ENCODE assay signal across 9 mouse cellular contexts in the genomic region with DNA sequence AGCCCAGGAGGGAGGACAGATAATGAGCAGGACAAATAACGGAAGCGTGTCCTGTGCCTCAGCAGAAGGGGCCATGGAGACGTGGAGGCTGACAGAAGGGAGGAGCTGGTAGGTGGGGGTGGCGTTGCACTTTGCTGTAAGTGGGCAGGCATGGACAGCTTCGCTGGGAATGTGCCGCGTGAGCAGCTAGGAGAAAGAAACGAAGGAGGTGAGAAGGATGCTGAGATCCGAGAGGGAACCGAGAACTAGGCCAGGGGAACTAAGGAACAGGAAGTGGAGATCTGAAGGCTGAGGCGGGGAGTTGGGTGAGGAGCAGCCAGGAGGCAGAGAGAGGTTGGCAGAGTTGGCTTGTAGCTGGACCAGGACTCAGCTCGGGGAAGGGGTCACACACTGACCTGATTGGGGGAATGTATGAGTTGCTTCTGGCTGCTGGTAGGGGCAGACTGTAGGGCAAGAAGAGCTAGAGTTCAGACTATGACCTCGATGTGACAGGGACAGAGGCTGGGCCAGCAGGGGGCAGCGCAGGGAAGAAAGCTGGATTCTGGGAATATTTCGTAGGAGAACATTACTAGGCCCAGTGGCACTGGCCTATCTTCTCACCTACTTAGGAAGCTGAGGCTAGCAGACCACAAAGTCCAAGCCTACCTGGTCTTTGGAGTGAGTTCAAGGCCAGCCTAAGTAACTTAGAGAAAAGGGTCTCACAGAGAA. TPM values are rescaled to one million over a fixed set of nuclear protein-coding genes. Genes with fewer than 3 reads are reported as not detected.
DNase-seq lines count a peak whose midpoint lies in the region; ATAC-seq and TF ChIP-seq lines count a peak whose summit lies in the region.
"Had no signal": no experiment of that assay in that cellular context is flagged by ENCODE, and none has a peak within 500 bp of the region (broad histone marks: within the 10 kb centered on the region; RNA-seq: fewer than 3 reads in every experiment).

No protein-coding gene starts in this region.

- H3K27ac ChIP-seq in cortical plate, adult 2 months (ENCODE audit: insufficient read depth, low read length), result no peak overlapping the region
- no peak overlapping the region for H3K27ac ChIP-seq in midbrain, embryonic 11.5 days (ENCODE audit: low read depth, low read length)

- DNase-seq in cerebellum, adult 8-10 months, result peak; percentile 65
- no peak for DNase-seq in cerebellum, adult 11 months
- DNase-seq in right cerebral cortex, adult 2 months (ENCODE audit: low spot score in 2 of 2), result peak; percentile 68 to 77
- DNase-seq in right cerebral cortex, postnatal 10 days (ENCODE audit: low spot score in 2 of 2), result no peak
- DNase-seq in heart, postnatal 36 days, result peak; percentile 76 to 81
- DNase-seq in lung, postnatal 14 days, result peak; percentile 70
- DNase-seq in midbrain, embryonic 11.5 days (ENCODE audit: low spot score, missing footprints), result no peak

- H3K4me1 ChIP-seq in cortical plate, adult 2 months (ENCODE audit: control insufficient read depth, insufficient read depth, low read length), result 0 out of 2 replicates have a peak, but pooled peaks cover 2% of the 10 kb centered on the region
- no peaks in the 10 kb centered on the region for H3K4me1 ChIP-seq in midbrain, embryonic 11.5 days (ENCODE audit: control insufficient read depth, insufficient read depth, low read length)

- TF ChIP-seq POLR2A in cortical plate, adult 2 months (IDR thresholded peaks at IDR 0.05; ENCODE audit: extremely low read depth, insufficient read depth, low read length), result no peak

- intact Hi-C loops in heart, postnatal 36 days (cut with DNase I), result loop anchor here (1.0 kb wide), 1 partner anchor 67 kb away; no protein-coding TSS in a partner anchor

- no peak overlapping the region for H3K4me2 ChIP-seq in midbrain, embryonic 11.5 days

- 68% methylated on average over 15 of the region's 15 CpGs for WGBS in midbrain, embryonic 11.5 days

- no peaks in the 10 kb centered on the region for H3K36me3 ChIP-seq in midbrain, embryonic 11.5 days (ENCODE audit: control insufficient read depth, insufficient read depth, low read length)

- peak; percentile 48 for TF ChIP-seq CTCF in cortical plate, adult 2 months (IDR thresholded peaks at IDR 0.05; ENCODE audit: extremely low read depth, insufficient read depth, low read length)

- no peaks in the 10 kb centered on the region for H3K27me3 ChIP-seq in midbrain, embryonic 11.5 days (ENCODE audit: control insufficient read depth, insufficient read depth, low read length)

- no peak overlapping the region for H3K9ac ChIP-seq in midbrain, embryonic 11.5 days (ENCODE audit: low read length)

- no peak for ATAC-seq in midbrain, embryonic 11.5 days (ENCODE audit: low FRiP score)

- H3K4me3 ChIP-seq in cortical plate, adult 2 months (ENCODE audit: insufficient read depth, low read length), result no peak overlapping the region
- no peak overlapping the region for H3K4me3 ChIP-seq in midbrain, embryonic 11.5 days (ENCODE audit: low read depth, low read length)
- H3K4me3 ChIP-seq: myocyte had no signal

- no peaks in the 10 kb centered on the region for H3K9me3 ChIP-seq in midbrain, embryonic 11.5 days (ENCODE audit: control insufficient read depth, low read length)

RNA-seq across cellular contexts. Expression of gene Hpn, which starts 9.9 kb away (rescaled TPM):
- polyA plus RNA-seq in cortical plate, adult 2 months (2012; rRNA removed), result 4.2 and 4.9 TPM in 2 replicates
- 1 to 10 TPM; 1.9 to 3.9 TPM for total RNA-seq in heart, postnatal 36 days (2021)
- polyA plus RNA-seq in midbrain, embryonic 11.5 days (2014; fragmentation: Nextera tagmentation; extraction: Ambion mirVana), result 0.44 and 1.2 TPM in 2 replicates
- polyA plus RNA-seq: myocyte had no signal

RNA-seq across cellular contexts. Expression of gene Scn1b, which starts 21.6 kb away (rescaled TPM):
- 1,195 and 1,252 TPM in 2 replicates for polyA plus RNA-seq in cortical plate, adult 2 months (2012; rRNA removed)
- 10 to 100 TPM; 29.2 to 29.5 TPM for total RNA-seq in heart, postnatal 36 days (2021)
- polyA plus RNA-seq in midbrain, embryonic 11.5 days (2014; fragmentation: Nextera tagmentation; extraction: Ambion mirVana), result 0.52 and 1.1 TPM in 2 replicates

RNA-seq across cellular contexts. Expression of gene Fxyd3, which starts 28.7 kb away (rescaled TPM):
- polyA plus RNA-seq in cortical plate, adult 2 months (2012; rRNA removed), result 0.59 and 1.0 TPM in 2 replicates
- 1 to 10 TPM; 1.1 to 2.3 TPM for total RNA-seq in heart, postnatal 36 days (2021)
- 1.8 and 2.3 TPM in 2 replicates for polyA plus RNA-seq in midbrain, embryonic 11.5 days (2014; fragmentation: Nextera tagmentation; extraction: Ambion mirVana)

RNA-seq across cellular contexts. Expression of gene Lgi4, which starts 46.1 kb away (rescaled TPM):
- 35.6 and 37.5 TPM in 2 replicates for polyA plus RNA-seq in cortical plate, adult 2 months (2012; rRNA removed)
- total RNA-seq in heart, postnatal 36 days (2021), result 1 to 10 TPM; 3.6 to 5.2 TPM
- 0.58 and 0.85 TPM in 2 replicates for polyA plus RNA-seq in midbrain, embryonic 11.5 days (2014; fragmentation: Nextera tagmentation; extraction: Ambion mirVana)
- polyA plus RNA-seq: myocyte had no signal

RNA-seq across cellular contexts. Expression of gene Fxyd1, which starts 48.2 kb away (rescaled TPM):
- 141 and 156 TPM in 2 replicates for polyA plus RNA-seq in cortical plate, adult 2 months (2012; rRNA removed)
- 100 to 1,000 TPM; 863 to 996 TPM for total RNA-seq in heart, postnatal 36 days (2021)
- 4.8 and 5.4 TPM in 2 replicates for polyA plus RNA-seq in midbrain, embryonic 11.5 days (2014; fragmentation: Nextera tagmentation; extraction: Ambion mirVana)

Comparison
In these comparisons a context has a peak if more than half of its experiments do, and no peak if none do; other contexts are left out.
1. DNase-seq: peak in cerebellum, adult 8-10 months (single experiment), right cerebral cortex, adult 2 months (2 of 2), heart, postnatal 36 days (2 of 2) and lung, postnatal 14 days (single experiment); none in cerebellum, adult 11 months (single experiment), right cerebral cortex, postnatal 10 days (0 of 2) and midbrain, embryonic 11.5 days (single experiment).
2. RNA of gene Scn1b, which starts 21.6 kb away (polyA plus RNA-seq): 1,195 to 1,252 TPM in cortical plate, adult 2 months; 0.52 to 1.1 TPM in midbrain, embryonic 11.5 days; every median in the first group is over 100 times any median in the second.